Mouse (Mus musculus) erythroblast, embryonic 14.5 days (primary cell): Measurements from ENCODE around the gene Zfpm1.

ENCODE experiments used
- GATA1 ChIP-seq: IDR thresholded peaks from 2 replicates; pipeline ENCODE4 v1.6.1; 2012; ENCODE audit warnings: low read length, inconsistent platforms, mixed read lengths
- TAL1 ChIP-seq: IDR thresholded peaks from 3 replicates; pipeline ENCODE4 v1.6.1; 2012; ENCODE audit warnings: low read length, inconsistent platforms, mixed read lengths

- TF ChIP-seq GATA1 (no peak), TAL1 (no peak)
Observed at GRCm38 (mm10) chr8:122312553-122312952, 30.6 kb downstream of the Zfpm1 start.
